Mouse (Mus musculus) embryonic fibroblast, embryonic 13.5 days (primary cell): ENCODE measurements around the gene Tbkbp1.

ENCODE experiments used
- CTCF ChIP-seq: IDR thresholded peaks from 2 replicates; pipeline ENCODE4 v1.5.1; 2011; ENCODE audit warnings: mild to moderate bottlenecking, control low read depth, low read length, moderate library complexity, borderline replicate concordance; ENCODE audit not compliant: insufficient read depth
- POLR2A ChIP-seq: IDR thresholded peaks from 2 replicates; pipeline ENCODE4 v1.6.1; 2011; ENCODE audit warnings: low read depth, mild to moderate bottlenecking, control low read depth, low read length, moderate library complexity

GRCm38 (mm10) chr11:97108976-97109375 is 42.3 kb downstream of the Tbkbp1 start:
- TF ChIP-seq CTCF (no peak), POLR2A (no peak)
